In genomic region chr17:3288341-3288740, GRCm38 (mm10) we compare ENCODE assay signal across 9 mouse cellular contexts. TPM values are rescaled to one million over a fixed set of nuclear protein-coding genes. Genes with fewer than 3 reads are reported as not detected.
DNase-seq lines count a peak whose midpoint lies in the region; ATAC-seq and TF ChIP-seq lines count a peak whose summit lies in the region.
"Had no signal": no experiment of that assay in that cellular context is flagged by ENCODE, and none has a peak within 500 bp of the region (broad histone marks: within the 10 kb centered on the region; RNA-seq: fewer than 3 reads in every experiment).

No protein-coding gene starts in this region.

- ATAC-seq in erythroblast, adult 5-6 weeks (replicated peaks; ENCODE audit: low FRiP score, poor library complexity, severe bottlenecking), result peak; percentile 65
- peak; percentile 58; the same call in 1 of the 2 replicates for ATAC-seq in kidney, embryonic 14.5 days (ENCODE audit: low FRiP score, low TSS enrichment)

- no peaks in the 10 kb centered on the region for H3K27me3 ChIP-seq in kidney, embryonic 14.5 days (ENCODE audit: control insufficient read depth, insufficient read depth, low read length)
- H3K27me3 ChIP-seq in liver, adult 2 months (ENCODE audit: control insufficient read depth, insufficient read depth, low read length), result no peaks in the 10 kb centered on the region
- H3K27me3 ChIP-seq: hindbrain, embryonic 15.5 days had no signal

- 9% methylated on average over 6 of the region's 6 CpGs for WGBS in bone marrow, adult 2 months
- 17% methylated on average over 6 of the region's 6 CpGs for WGBS in kidney, embryonic 14.5 days
- WGBS in liver, adult 2 months, result 31% methylated on average over 6 of the region's 6 CpGs

- H3K9me3 ChIP-seq in kidney, embryonic 14.5 days (ENCODE audit: control insufficient read depth, low read length), result no peaks in the 10 kb centered on the region
- H3K9me3 ChIP-seq: hindbrain, embryonic 15.5 days had no signal

- TF ChIP-seq CTCF in bone marrow, adult 2 months (IDR thresholded peaks at IDR 0.05; ENCODE audit: control insufficient read depth, insufficient read depth, low read length), result peak; percentile 65
- TF ChIP-seq CTCF in liver, adult 2 months (IDR thresholded peaks at IDR 0.05; ENCODE audit: low read depth, low read length), result peak; percentile 80

- peak; percentile 25 to 46 for DNase-seq in urinary bladder, adult 18-20 months (ENCODE audit: low spot score in 2 of 2)
- no peak for DNase-seq in urinary bladder, adult 2 months (ENCODE audit: low spot score)
- peak; percentile 33 for DNase-seq in liver, adult 2 months (ENCODE audit: extremely low read depth, low read depth, low spot score)
- peak; percentile 61 for DNase-seq in retina, embryonic 14.5 days (ENCODE audit: low spot score)
- DNase-seq in yolk sac, embryonic 10.5 days (ENCODE audit: low spot score), result peak; percentile 46

- no peak overlapping the region for H3K27ac ChIP-seq in bone marrow, adult 2 months (ENCODE audit: control insufficient read depth, insufficient read depth, low read depth, low read length, poor library complexity)
- no peak overlapping the region for H3K27ac ChIP-seq in kidney, embryonic 14.5 days (ENCODE audit: low read depth, low read length)
- no peak overlapping the region for H3K27ac ChIP-seq in liver, adult 2 months (replicated peaks; ENCODE audit: insufficient read depth, low read depth, low read length)
- H3K27ac ChIP-seq: hindbrain, embryonic 15.5 days had no signal

- no peak overlapping the region for H3K4me3 ChIP-seq in bone marrow, adult 2 months (replicated peaks; ENCODE audit: control insufficient read depth, low read depth, low read length)
- H3K4me3 ChIP-seq in kidney, embryonic 14.5 days (ENCODE audit: low read length), result no peak overlapping the region
- no peak overlapping the region for H3K4me3 ChIP-seq in liver, adult 2 months (ENCODE audit: insufficient read depth, low read depth, low read length)
- H3K4me3 ChIP-seq: hindbrain, embryonic 15.5 days had no signal

- H3K4me2 ChIP-seq in kidney, embryonic 14.5 days (replicated peaks; ENCODE audit: low read depth, low read length), result no peak overlapping the region
- H3K4me2 ChIP-seq: hindbrain, embryonic 15.5 days had no signal

- no peak for TF ChIP-seq POLR2A in bone marrow, adult 2 months (IDR thresholded peaks at IDR 0.05; ENCODE audit: borderline replicate concordance, control insufficient read depth, low read depth, low read length)
- no peak for TF ChIP-seq POLR2A in liver, adult 2 months (IDR thresholded peaks at IDR 0.05; ENCODE audit: extremely low read depth, insufficient read depth, low read length)

- no peaks in the 10 kb centered on the region for H3K4me1 ChIP-seq in bone marrow, adult 2 months (ENCODE audit: control insufficient read depth, insufficient read depth, low read length)
- no peaks in the 10 kb centered on the region for H3K4me1 ChIP-seq in kidney, embryonic 14.5 days (ENCODE audit: control insufficient read depth, insufficient read depth, low read length)
- H3K4me1 ChIP-seq in liver, adult 2 months (ENCODE audit: control insufficient read depth, insufficient read depth, low read length), result no peaks in the 10 kb centered on the region

- H3K79me2 ChIP-seq in liver, adult 2 months (ENCODE audit: control insufficient read depth, insufficient read depth, low read length), result no peaks in the 10 kb centered on the region

- H3K9ac ChIP-seq in kidney, embryonic 14.5 days (ENCODE audit: low read depth, low read length), result no peak overlapping the region
- no peak overlapping the region for H3K9ac ChIP-seq in liver, adult 2 months (ENCODE audit: low read depth, low read length)
- H3K9ac ChIP-seq: hindbrain, embryonic 15.5 days had no signal

- no peaks in the 10 kb centered on the region for H3K36me3 ChIP-seq in kidney, embryonic 14.5 days (ENCODE audit: control insufficient read depth, insufficient read depth, low read length)
- H3K36me3 ChIP-seq in liver, adult 2 months (ENCODE audit: control insufficient read depth, insufficient read depth, low read length), result no peaks in the 10 kb centered on the region

RNA-seq across cellular contexts. Expression of gene Tiam2, which starts 38.0 kb away (rescaled TPM):
- 7.2 and 7.4 TPM in 2 replicates for polyA plus RNA-seq in urinary bladder, adult 2 months (2012; rRNA removed)
- polyA plus RNA-seq in bone marrow, adult 2 months (2011; ENCODE audit: insufficient read depth, insufficient read length, low replicate concordance, missing spikeins), result 0.61 and 3.4 TPM in 2 replicates
- 2.9 and 3.5 TPM in 2 replicates for total RNA-seq in erythroblast, adult 5-6 weeks (2015; ENCODE audit: low replicate concordance)
- 1.1 and 4.4 TPM in 2 replicates for total RNA-seq in erythroblast, adult 5-6 weeks (2017; ENCODE audit: low replicate concordance)
- 3.0 and 4.5 TPM in 2 replicates for polyA plus RNA-seq in kidney, embryonic 14.5 days (2014; fragmentation: Nextera tagmentation; extraction: Ambion mirVana)
- total RNA-seq in liver, adult 2 months (2014; rRNA removed), result 5.0 and 5.2 TPM in 2 replicates
- polyA plus RNA-seq in liver, adult 2 months (2012; rRNA removed), result 1.4 and 2.9 TPM in 2 replicates
